Mouse (Mus musculus) megakaryocyte progenitor cell, adult 5-6 weeks (primary cell): ENCODE data around the gene Galnt18. TPM values are rescaled to one million over a fixed set of nuclear protein-coding genes. Genes with fewer than 3 reads are reported as not detected.

ENCODE experiments used
- ATAC-seq: replicated peaks from 2 replicates; pipeline ENCODE4 v1.8.0; 2016; ENCODE audit warnings: mild to moderate bottlenecking, moderate TSS enrichment, inconsistent platforms; ENCODE audit not compliant: poor library complexity
- total RNA-seq, 2 experiments: library from RNA; stranded (forward) in 1 of 2; stranded (reverse) in 1 of 2; fragments of 157-497, 149-512 nt in 1 of 2; fragments of 200-1000 nt in 1 of 2; gene quantifications; 2 replicates each; pipeline versions ENCODE4 v1.2.3 to v1.2.4; 2015 to 2017

Galnt18 gene
- total RNA-seq, 2 experiments from 2014 or later: 0.12 TPM; not detected in 1

DNA sequence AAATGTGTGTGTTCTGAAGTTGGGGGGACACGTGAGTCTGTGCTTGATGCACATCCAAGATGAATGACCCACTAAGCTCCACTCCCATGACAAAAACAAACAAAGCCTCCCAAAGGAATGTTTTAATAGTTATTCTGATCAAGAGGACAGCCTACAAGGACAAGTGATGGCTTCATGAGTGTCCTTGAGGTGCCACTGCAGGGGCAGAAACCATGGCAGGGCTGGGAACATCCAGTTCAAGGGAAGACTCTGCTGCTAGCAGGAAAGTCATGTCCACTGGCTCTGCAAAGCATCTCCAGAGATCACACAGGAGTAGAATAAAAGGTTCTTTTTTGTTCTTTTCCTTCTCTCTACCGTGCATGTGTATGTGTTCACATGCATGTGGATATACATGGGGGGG is 140.9 kb downstream of the Galnt18 start:
- no peak for ATAC-seq

DNA sequence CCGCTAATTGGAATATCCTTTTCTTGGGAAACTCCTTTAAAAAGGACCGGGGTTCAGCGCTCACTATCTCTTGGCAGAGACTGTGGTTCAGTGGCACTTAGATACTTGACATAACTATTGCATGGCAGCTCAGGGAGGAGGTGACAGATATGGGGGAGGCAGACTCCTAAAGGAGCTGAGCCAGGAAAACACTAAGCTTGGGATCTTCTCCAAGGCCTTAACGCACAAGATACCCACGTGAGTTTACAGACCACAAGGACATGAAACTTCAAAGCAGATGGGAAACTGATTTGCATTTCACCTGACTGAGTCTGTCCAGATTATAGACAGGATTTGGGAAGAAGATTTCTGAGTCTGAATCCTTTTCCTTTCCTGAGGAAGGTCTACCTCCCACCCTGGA is 141.3 kb downstream of the Galnt18 start:
- ATAC-seq: no peak

DNA sequence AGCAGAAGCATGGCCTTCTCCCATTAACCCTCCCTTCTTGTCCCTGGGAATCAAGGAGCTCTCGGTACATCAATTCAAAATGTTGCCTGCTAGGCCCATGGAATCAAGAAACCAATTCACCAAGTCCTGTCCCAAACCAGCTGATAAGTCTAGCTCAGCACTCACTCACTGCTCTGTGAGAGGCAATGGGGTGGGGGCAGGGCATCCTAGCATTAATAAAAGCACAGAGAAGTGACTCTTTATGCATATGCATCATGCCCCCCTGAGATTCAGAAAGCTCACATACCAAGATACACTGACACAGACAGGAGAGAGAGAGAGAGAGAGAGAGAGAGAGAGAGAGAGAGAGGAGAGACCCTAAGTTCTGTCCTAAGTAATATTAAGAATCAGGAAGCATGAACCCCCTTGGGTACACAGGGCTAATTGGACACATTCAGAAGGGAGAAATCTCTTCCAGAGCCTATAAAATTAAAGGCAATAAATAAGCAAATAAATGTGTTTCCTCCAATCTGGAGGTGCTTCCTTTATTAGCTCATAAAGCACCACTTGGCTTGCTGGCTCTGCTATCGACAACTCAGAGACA is 141.8 kb downstream of the Galnt18 start:
- ATAC-seq: no peak

DNA sequence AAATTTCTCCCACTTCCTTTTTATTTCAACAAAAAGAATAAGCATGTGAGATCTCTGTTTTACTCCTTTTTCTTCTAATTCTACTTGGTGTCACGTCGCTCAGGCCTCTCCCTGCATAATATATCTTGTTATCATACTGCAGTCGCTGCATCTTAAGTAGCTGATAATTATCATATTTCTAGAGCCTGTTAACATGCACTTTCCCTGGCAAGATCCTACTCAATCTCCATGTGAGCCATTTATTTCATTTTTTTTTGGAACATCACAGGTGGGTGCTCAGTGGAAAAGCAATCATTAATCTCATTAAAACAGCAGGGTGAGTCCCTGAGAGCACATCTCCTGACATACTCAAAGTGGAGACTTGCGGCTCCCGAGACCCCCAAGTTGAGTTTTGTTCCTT is 143.3 kb downstream of the Galnt18 start:
- ATAC-seq: no peak

- ATAC-seq: no peak
Observed at GRCm38 (mm10) chr7:111631265-111631664, 148.5 kb downstream of the Galnt18 start.

GRCm38 (mm10) chr7:111626232-111626631 is 153.5 kb downstream of the Galnt18 start:
- ATAC-seq: no peak

- no peak for ATAC-seq
Observed at GRCm38 (mm10) chr7:111625736-111626135, 154.0 kb downstream of the Galnt18 start.

DNA sequence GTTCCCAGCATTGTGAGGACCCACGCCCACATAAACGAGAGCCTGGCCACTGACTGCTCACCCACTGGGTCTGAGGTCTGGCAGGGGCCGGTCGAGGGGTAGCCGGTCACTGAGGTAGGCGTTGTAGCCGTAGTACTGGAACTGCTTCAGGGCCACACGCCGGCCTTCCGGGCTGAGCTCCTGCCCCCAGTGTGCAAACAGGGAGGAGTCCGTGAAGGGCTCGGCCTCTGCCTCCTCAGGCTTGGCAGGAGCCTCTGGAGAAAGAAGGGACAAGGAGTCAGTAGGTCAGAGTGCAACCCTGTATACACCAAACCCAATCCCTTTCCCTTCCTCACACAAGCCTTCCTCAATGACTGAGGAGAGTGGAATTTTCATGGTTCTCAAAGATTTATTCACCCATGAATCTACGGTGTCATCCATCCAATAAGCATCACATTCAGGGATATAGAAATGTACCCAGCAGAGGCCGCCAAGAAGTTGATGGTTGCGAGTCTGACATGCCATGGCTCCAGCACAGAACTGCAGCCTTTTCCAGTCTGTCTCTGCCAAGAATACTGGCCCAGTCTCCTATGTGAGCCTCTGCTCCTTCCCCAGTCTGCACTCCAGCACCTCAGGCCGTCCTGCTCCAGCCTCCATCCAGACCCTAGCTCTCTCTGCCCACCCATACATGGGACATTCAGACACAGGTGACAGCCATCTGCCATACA is 163.4 kb downstream of the Galnt18 start:
- no peak for ATAC-seq

- no peak for ATAC-seq
Observed at GRCm38 (mm10) chr7:111614471-111614870, 165.3 kb downstream of the Galnt18 start.

GRCm38 (mm10) chr7:111607476-111607875 is 172.3 kb downstream of the Galnt18 start:
- no peak for ATAC-seq

DNA sequence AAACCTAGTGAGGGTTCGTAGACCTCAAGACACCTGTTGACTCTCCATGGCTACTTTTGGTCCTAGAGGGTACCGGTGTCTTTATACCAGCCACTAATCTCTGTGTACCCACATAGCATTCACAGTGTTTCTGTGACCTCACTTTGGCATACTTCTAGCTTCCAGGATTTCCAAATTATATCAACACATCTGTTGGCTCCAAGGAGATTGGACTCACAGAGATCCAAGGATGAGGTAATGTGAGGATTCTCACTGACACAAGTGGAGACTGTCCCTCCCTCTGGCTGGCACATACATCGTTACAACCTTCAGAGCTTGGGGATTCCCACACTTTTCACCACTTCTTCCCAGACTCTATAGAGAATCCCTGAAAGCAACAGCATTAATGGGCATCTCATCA is 173.7 kb downstream of the Galnt18 start:
- no peak for ATAC-seq

- no peak for ATAC-seq
Observed at GRCm38 (mm10) chr7:111605663-111606062, 174.1 kb downstream of the Galnt18 start.

- ATAC-seq: no peak
Observed at GRCm38 (mm10) chr7:111604578-111605208, 175.1 kb downstream of the Galnt18 start.

DNA sequence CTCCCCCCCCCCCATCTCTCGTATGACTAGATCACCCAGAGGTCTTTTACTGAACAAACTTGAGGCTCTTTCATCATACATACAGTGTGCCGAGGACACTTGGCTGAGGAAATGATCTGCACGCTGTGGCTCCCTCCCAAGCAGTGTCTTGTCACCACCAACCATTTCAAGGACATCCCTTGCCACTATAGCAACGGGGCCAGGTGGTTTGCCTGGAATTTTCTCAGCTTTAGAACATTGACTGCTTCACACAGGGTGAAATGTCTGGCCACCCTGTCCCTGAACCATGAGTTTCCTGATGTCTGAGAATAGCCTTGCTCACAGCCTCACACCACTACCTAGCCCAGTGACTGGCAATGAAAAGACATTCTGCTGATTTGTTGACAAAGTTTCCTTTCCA is 176.6 kb downstream of the Galnt18 start:
- no peak for ATAC-seq

GRCm38 (mm10) chr7:111601339-111602067 is 178.3 kb downstream of the Galnt18 start:
- no peak for ATAC-seq

GRCm38 (mm10) chr7:111600756-111601155 is 179.0 kb downstream of the Galnt18 start:
- no peak for ATAC-seq

GRCm38 (mm10) chr7:111593680-111594079 is 186.1 kb downstream of the Galnt18 start:
- no peak for ATAC-seq

DNA sequence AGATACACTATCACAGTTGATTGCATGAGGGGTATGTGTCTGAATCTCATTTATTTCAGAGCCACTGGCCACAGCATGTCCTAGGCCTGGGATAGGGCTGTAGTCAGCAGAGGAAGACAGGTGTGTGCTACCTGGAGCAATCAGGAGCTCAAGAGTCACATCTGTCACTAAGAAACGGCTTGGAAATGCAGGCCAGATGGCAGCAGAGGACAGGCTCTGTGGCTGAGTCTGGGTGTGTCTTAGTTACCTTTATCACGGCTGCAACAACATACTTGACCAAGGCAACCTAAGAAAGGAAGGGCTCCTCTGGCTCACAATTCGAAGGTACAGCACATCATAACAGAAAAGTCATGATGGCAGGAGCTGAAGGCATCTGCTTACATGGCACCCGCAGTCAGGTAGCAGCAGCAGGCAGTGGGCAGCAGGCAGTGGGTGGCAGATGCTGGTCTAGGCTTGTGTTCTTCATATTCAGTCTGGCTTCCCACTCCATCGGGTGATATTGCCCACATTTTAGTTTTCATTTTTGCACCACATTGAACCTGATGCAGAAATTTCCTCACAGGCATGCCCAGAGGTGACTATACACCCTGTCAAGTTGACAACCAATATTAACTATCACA is 190.2 kb downstream of the Galnt18 start:
- ATAC-seq: no peak

GRCm38 (mm10) chr7:111588291-111588781 is 191.4 kb downstream of the Galnt18 start:
- ATAC-seq: no peak

- ATAC-seq: no peak
Observed at GRCm38 (mm10) chr7:111580547-111580946, 199.2 kb downstream of the Galnt18 start.

DNA sequence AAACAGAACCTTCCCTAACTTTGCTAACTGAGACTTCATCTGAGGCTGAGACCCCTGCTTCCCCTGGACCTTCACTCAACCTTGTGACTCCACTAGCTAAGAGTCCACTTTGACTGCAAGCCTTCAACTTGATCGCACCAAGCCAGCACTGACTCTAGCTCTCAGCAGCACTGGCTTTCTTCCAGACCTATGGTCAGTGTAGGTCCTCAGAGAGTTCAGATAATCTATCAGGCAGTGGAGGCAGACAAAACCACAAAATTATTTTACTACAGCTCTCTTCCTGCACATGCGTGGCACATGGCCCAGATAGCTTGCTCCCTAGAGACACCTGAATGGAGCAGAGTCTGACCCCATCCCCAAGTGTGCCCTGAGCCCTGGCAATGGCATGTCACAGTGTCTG is 204.7 kb downstream of the Galnt18 start:
- ATAC-seq: no peak
